Mouse (Mus musculus) embryonic fibroblast, embryonic 13.5 days (primary cell): ENCODE results near the gene Smarcb1. TPM values are rescaled to one million over a fixed set of nuclear protein-coding genes. Genes with fewer than 3 reads are reported as not detected.
A peak's percentile ranks its signal among the peaks of the same experiment; 100 is the strongest.
"Not testable (repeated sequence)": the region's sequence is repeated elsewhere in the genome, so short reads cannot be mapped to it uniquely, and the experiment has no call there.

Experiments
- H3K27ac ChIP-seq: 2 replicates; pipeline ENCODE4 v1.5.1; 2012; ENCODE audit warnings: low read length, control low read depth, inconsistent platforms; ENCODE audit not compliant: insufficient read depth
- H3K4me1 ChIP-seq: 2 replicates; pipeline ENCODE4 v1.6.1; 2011; ENCODE audit warnings: low read length; ENCODE audit not compliant: control insufficient read depth, insufficient read depth
- H3K4me3 ChIP-seq: 2 replicates; pipeline ENCODE4 v1.5.1; 2011; ENCODE audit warnings: mild to moderate bottlenecking, control low read depth, low read length; ENCODE audit not compliant: insufficient read depth
- CTCF ChIP-seq: IDR thresholded peaks from 2 replicates; pipeline ENCODE4 v1.5.1; 2011; ENCODE audit warnings: mild to moderate bottlenecking, control low read depth, low read length, moderate library complexity, borderline replicate concordance; ENCODE audit not compliant: insufficient read depth
- POLR2A ChIP-seq: IDR thresholded peaks from 2 replicates; pipeline ENCODE4 v1.6.1; 2011; ENCODE audit warnings: low read depth, mild to moderate bottlenecking, control low read depth, low read length, moderate library complexity
- polyA plus RNA-seq: library from polyadenylated mRNA; stranded (reverse); fragments of >200 nt; gene quantifications from 2 replicates; pipeline ENCODE4 v1.2.4, GENCODE M21; 2011; ENCODE audit warnings: low read depth; ENCODE audit not compliant: missing spikeins, insufficient read length

Smarcb1 gene
- polyA plus RNA-seq, 1 experiment: 77.9 TPM

DNA sequence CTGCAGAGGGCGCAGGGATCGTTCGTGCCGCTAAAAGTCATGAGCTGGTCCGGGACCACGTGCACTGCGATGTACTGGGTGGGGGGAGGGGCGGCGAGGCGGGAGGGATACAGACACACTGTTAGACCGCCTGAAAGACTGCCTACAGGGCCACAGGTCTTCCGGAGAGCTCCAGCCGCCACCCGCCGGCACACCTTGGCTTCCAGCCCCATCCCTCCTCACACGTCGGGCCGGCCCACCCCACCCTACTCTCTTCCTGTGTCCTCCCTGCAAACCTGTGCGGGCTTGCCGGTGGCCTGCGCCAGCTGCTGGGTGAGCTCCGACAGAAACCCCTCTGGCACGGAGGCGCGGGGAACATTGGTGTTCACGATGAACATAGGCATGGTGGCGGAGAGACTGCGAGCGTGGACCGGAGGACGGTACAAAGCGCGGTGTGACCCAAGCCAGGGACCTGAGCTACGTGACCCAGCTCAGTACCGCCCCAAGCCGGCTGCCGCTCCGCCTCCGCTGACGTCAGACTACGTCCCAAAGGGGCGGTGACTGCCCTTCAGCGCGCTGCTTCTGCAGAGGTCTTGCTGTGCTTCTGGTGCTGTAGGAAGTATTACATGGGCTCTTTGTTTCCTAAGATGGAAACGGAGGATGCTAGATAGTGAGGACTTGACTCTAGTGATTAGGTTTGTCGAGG lies 61.5 kb downstream of the Smarcb1 start, which contains the start of gene Mif:
Gene Mif (minus strand): TSS at position 455 of the 685 bp plus-strand sequence.
- not testable (repeated sequence) for H3K4me1 ChIP-seq
- peak; percentile 90 for TF ChIP-seq POLR2A
- Histone ChIP-seq H3K27ac (peak within 1 kb of the TSS; percentile 57; the same call in 1 of the 2 replicates), H3K4me3 (peak within 1 kb of the TSS; percentile 52)

DNA sequence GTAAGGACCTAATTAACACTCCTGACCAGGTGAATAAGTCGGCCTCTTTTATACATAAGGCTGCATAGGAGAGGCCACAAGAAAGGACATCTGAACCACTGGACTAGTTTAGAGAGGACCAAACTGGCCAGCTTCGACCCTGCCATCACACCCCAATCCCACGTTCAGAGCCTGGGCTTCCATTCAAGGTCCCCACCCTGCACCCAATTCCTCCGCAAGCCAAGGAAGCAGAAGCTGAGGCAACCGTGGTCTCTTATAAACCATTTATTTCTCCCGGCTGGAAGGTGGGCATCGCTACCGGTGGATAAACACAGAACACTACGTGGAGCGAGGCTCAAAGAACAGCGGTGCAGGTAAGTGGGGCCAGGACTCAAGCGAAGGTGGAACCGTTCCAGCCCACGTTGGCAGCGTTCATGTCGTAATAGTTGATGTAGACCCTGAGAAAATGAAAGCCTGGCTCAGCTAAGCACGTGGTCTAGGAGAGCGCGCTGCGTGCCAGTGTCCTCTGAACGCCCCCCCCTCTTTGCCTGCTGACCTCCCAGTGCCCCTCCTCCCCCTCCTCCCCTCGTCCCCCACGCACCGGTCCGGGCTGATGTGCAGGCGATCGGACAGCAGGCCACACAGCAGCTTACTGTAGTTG lies 62.2 kb downstream of the Smarcb1 start:
- Histone ChIP-seq H3K27ac (no peak overlapping the region), H3K4me1 (no peaks in the 10 kb centered on the region), H3K4me3 (peak overlapping the region; percentile 52)
- no peak for TF ChIP-seq CTCF
- TF ChIP-seq POLR2A: no peak

DNA sequence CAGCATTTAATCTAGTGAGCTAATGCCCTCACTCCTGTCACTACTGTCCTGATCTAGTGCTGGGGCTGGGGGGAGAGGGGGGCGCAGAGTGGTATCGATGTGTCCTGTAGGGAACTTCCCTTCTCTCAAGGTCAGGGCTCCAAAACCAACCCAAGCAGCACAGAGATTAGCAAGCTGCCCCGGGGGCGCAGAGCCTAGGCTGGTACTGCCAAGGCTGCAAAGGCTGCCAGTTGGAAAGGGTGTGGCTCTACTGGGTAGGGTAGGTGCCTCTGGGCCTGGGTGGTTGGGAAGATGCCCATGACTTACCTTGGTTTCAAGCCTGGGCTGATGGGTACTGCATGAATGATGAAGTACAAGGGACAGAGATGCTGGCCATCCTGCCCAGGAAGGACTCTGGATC lies 63.8 kb downstream of the Smarcb1 start:
- TF ChIP-seq CTCF: no peak
- TF ChIP-seq POLR2A: no peak; the same call in 1 of the 2 replicates
- Histone ChIP-seq H3K4me3 (no peak overlapping the region), H3K27ac (no peak overlapping the region), H3K4me1 (no peaks in the 10 kb centered on the region)

DNA sequence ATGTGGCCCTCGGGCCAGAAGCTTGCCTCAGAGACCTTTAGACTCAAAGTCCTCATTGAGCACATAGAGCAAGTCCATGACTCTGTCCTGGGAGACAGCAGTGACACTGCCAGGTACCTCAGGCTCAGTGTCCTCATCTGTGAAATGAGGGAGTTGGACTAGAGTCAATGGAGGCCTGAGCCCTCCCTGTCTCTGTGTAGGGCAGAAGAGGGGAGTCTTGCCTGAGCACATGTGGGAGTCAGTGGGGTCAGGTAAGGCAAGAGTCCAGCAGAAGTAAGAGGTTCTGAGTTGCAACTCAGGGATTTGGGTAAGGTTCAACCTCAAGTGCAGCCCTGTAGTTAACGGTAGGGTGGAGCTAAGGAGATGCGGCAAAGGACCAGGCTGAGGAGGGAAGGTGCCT lies 64.4 kb downstream of the Smarcb1 start:
- no peak overlapping the region for H3K4me3 ChIP-seq
- no peaks in the 10 kb centered on the region for H3K4me1 ChIP-seq
- TF ChIP-seq CTCF (no peak), POLR2A (0 out of 2 replicates have a peak, but pooled peaks have one; percentile 26)
- H3K27ac ChIP-seq: no peak overlapping the region

DNA sequence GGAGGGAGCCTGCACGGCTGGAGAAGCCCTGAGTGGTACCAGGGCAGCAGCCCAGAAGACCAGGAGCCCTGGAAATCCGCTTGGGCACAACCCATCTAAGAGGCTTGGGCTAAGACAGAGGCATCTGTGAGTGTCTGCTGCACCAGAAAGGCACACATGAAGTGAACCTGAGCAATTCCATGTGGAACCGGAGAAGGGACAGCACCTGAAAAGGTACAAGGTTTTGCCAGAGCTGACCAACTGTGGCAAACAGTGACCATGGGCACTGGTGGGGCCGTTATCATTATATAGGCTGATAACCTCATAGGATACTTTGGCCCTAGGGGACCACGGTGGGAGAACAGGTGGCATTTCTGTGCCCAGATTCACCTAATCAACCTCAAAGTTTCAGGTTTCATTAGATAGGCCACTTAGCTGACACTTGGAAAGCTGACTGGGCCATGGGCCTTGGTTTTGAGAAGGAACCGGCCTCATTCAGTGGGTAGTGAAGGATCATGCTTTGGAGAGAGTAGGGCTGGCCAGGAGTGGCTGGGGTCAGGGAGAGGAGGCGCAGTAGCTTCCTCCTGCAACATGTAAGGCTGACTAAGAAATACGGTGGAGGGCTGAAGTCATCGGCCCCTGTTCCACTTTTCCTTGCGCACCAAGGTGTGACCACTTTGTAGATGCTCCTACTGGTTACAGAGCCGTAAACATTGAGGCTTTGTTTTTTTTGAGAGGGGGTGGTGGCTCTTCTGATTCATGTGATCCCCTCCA lies 65.1 kb downstream of the Smarcb1 start:
- Histone ChIP-seq H3K4me1 (no peaks in the 10 kb centered on the region), H3K27ac (no peak overlapping the region), H3K4me3 (no peak overlapping the region)
- TF ChIP-seq POLR2A (no peak), CTCF (no peak)

DNA sequence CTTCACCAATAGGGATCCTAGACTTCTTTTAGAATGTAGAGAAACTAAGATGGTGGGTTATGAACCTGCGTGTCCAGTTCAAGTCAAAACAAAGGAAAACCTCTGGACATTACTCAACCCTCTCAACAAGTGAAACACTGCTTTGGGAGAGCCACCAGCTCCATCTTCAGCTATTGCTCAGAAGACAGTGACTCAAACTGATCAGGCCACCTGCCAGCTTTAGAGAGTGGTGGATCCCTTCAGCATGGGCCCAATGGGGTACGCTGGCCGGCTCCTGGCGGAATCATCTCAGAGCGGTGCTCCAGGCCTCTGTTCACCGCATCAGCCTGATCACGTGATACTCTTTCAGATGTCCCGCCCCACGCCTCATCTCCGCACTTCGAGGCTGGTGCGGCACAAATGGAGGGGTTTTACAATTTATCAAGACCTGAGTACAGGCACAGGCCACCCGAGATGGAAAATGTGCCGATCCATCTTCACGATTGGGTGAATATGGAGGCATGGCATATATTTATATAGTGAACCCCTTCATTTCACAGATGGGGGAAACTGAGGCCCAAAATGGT lies 65.9 kb downstream of the Smarcb1 start:
- H3K27ac ChIP-seq: no peak overlapping the region
- TF ChIP-seq CTCF (no peak), POLR2A (no peak)
- no peak overlapping the region for H3K4me3 ChIP-seq
- no peaks in the 10 kb centered on the region for H3K4me1 ChIP-seq

DNA sequence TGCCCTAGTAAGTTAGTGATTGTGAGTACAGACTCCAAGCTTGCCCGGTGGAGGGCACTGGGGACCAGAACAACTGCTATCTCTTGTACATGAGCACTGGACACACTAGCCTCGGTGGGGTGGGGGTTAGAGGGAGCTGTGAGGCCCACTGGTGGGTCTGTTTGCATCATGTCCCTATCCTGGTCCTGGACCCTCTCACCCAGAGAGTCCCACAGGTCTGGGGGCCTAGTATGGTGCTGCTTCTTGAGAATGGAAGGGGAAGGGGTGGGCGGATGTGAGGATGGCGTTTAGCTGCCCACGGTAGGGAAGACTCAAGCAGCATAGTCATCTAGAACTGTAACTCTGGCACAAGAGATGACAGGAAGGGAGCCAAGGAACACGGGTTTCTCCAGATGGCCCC lies 66.6 kb downstream of the Smarcb1 start:
- H3K27ac ChIP-seq: no peak overlapping the region
- H3K4me3 ChIP-seq: no peak overlapping the region
- no peaks in the 10 kb centered on the region for H3K4me1 ChIP-seq
- no peak for TF ChIP-seq POLR2A
- no peak for TF ChIP-seq CTCF

DNA sequence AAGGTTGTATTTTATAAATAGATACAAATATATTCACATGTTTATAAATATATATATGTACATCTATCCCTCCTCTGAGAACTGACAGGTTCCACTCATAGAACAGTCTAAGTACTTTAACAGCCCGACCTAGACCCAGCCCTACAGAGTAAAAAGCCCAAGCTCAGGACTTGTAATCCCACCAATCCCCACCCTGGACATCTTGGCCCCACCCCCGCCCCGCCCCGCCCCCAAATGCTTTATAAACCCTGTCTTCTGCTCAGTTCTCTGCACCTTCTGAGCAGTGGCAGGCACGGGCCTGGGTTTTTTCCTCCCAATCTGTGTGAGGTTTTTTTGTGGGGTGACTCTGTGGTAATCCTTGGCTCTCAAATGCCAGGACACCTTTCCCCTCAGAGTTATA lies 67.3 kb downstream of the Smarcb1 start:
- no peak overlapping the region for H3K27ac ChIP-seq
- H3K4me1 ChIP-seq: no peaks in the 10 kb centered on the region
- TF ChIP-seq POLR2A (no peak), CTCF (no peak)
- no peak overlapping the region for H3K4me3 ChIP-seq

DNA sequence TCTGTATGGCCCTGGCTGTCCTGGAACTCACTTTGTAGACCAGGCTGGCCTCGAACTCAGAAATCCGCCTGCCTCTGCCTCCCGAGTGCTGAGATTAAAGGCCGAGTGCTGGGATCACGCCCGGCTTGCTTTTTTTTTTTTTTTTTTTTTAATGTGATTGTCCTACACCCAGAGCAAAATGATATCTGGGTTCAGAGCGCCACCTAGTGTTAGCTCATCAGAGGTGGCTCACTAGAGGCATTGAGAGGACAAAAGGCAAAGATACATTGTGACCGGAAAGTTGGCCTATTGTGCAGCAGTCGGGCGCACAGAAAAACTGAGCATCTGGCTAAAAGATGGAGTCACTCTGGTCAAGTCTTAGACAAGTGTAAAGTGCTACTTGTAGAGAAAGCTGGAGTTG lies 68.0 kb downstream of the Smarcb1 start:
- H3K27ac ChIP-seq: no peak overlapping the region
- no peaks in the 10 kb centered on the region for H3K4me1 ChIP-seq
- no peak overlapping the region for H3K4me3 ChIP-seq
- TF ChIP-seq POLR2A: no peak
- no peak; the same call in 1 of the 2 replicates for TF ChIP-seq CTCF
